Mouse (Mus musculus): ENCODE measurements at regions not wholly inside any gene's neighbourhood (a gene's known extent, or its start where the extent isn't known, plus 50 kb on each side); places are given as distances from the start of the nearest gene placed in this dataset.

- no peak for DNase-seq (ENCODE audit: extremely low spot score, low spot score)
Measured at GRCm38 (mm10) chr6:67115505-67116303, 78.4 kb upstream of the Gadd45a start.

DNA sequence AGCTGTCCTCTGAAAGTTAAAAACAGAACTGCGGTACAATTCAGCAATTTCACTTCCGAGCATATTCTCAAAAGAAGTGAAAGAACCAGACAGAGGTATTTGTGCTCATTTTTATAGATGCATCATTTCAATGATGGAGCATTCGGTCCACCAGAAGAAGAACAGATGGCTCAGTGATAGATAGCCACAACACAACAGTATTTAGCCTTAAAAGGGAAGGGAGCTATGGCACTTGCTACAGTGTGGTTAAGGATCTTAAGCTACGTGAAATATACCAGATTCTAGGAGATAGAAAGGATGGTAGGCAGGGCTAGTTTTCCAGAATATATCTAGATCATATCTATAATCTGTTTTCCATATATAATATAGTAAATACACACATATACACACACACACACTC lies 77.5 kb upstream of the Gadd45a start:
- no peak for DNase-seq (ENCODE audit: extremely low spot score, low spot score)

DNA sequence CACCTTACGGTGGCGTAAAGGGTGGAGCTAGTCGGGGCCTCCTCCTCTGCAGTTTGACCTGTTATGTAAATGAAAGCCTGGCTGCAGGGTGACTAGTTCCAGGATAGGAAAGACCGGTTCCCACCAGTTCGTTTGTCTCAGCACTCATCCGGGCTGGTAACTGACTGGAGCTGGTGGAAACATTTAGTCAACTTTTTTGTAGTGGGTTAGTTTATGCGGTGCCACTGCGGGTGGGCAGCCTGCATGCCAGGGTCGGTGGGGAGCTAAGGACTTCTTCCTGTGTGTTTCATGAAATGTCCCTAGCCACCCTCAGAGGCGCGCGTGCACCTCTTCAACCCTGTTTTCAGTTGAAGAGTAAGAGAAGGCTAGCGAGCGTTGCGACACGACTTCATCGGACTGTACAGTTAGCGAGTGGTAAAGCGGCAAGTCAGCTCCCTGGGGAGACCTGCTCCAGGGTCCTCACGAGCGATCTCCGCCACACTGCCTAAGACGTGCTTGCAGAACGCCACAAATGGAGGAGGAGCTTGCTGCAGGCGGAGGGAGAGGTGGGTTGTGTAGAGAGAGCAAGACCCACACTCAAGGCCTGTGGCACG lies 76.5 kb upstream of the Gadd45a start:
- peak; percentile 38 for DNase-seq (ENCODE audit: extremely low spot score, low spot score)

DNA sequence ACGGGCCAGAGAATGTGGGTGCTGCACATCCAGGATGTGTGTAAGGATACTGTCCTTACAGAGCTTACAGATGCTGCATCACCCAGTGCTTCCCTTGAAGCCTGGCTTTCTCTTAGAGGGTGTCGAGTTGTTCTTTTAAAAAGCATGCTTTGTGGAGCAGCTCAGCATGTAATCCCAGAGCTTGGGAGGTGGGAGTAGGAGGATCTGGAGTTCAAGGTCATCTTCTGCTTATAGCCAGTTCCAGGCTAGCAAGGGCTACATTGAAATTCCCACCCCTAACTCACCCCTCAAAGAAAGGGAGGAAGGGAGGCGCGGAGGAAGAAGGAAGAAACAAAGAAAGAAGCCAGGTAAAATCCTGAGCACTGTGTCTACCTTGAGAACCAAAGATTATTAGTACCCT lies 76.0 kb upstream of the Gadd45a start:
- DNase-seq (ENCODE audit: extremely low spot score, low spot score) = no peak

DNA sequence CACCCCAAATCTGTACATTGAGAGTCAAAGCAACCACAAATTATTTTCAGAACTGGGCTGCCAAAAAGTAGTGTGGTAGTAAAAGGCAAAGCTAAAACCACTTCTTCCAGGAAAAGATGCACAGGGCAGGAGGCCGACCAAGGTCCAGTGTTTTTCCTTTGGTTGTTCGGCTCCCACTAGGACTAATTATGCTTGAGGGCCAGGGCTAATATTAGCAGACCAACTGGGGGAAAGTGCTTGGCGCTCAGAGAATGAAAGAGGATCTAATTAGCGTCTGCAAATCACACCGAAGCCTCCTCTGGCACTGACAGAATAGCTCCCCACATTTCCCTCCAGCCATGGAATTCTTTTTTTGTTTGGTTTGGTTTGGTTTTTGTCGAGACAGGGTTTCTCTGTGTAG lies 75.1 kb upstream of the Gadd45a start:
- no peak for DNase-seq (ENCODE audit: extremely low spot score, low spot score)

DNA sequence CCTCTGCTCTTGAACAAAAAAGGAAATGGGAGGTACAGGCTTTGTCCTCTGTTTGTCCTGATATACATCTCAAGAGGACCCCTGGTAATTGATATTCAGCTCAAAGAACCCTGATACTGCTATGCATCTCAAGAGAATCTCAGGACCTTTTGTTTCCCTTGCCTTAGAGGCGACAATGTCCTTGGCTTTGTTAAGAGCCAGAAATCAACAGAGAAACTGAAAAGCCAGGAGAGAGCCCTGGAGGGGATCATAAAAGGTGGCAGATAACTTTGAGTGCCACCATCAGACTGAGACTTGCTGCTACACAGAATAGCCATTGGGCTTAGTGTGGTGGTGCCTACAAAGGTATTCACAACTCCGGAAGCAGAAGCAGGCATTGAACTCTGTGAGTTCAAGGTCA lies 74.3 kb upstream of the Gadd45a start:
- no peak for DNase-seq (ENCODE audit: extremely low spot score, low spot score)

GRCm38 (mm10) chr6:67110391-67110790 lies 73.1 kb upstream of the Gadd45a start:
- DNase-seq (ENCODE audit: extremely low spot score, low spot score) = no peak

- DNase-seq (ENCODE audit: extremely low spot score, low spot score) = no peak
Measured at GRCm38 (mm10) chr6:67109774-67110173, 72.5 kb upstream of the Gadd45a start.

DNA sequence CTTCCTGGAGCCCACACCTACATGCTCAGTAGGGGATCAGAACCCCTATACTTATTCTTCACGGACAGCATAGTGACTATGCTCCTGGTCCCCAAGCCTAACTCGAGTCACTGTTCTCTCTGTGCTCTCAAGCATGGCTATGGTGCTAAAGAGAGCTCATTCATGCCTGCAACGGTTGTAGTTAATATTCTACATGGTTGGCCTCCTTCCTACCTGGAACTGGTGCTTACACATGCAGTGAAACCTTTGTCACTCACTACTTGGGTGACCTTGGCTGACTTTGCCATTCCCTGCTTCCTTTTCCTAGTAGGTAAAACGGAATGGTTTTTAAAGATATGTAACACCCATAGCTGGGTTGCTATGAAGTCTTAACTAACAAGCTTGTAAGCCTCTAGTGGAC lies 70.3 kb upstream of the Gadd45a start:
- DNase-seq (ENCODE audit: extremely low spot score, low spot score) = no peak

GRCm38 (mm10) chr6:67106493-67106892 lies 69.2 kb upstream of the Gadd45a start:
- no peak for DNase-seq (ENCODE audit: extremely low spot score, low spot score)

DNA sequence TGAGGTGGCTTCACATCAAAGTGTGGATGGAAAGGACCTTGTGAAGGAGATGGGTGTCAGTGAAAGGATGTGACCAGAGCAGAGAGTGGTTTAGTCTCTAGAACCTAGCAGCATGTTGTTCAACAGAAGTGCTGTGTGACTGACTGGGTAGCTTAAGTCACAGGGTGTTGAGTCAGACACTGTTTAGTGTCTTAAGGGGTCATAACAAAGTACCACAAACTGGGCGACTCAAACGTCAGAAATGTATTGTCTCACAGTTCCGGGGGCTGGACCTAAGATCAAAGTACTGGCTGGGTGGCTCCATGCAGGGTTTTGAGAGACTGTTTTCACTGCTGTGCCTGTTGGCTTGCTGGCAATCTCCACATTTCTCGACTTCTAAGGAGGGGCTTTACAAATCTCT lies 68.1 kb upstream of the Gadd45a start:
- DNase-seq (ENCODE audit: extremely low spot score, low spot score) = no peak

GRCm38 (mm10) chr6:67104205-67104604 lies 66.9 kb upstream of the Gadd45a start:
- DNase-seq (ENCODE audit: extremely low spot score, low spot score) = no peak

- DNase-seq (ENCODE audit: extremely low spot score, low spot score) = no peak
Measured at GRCm38 (mm10) chr6:67102541-67103134, 65.4 kb upstream of the Gadd45a start.

DNA sequence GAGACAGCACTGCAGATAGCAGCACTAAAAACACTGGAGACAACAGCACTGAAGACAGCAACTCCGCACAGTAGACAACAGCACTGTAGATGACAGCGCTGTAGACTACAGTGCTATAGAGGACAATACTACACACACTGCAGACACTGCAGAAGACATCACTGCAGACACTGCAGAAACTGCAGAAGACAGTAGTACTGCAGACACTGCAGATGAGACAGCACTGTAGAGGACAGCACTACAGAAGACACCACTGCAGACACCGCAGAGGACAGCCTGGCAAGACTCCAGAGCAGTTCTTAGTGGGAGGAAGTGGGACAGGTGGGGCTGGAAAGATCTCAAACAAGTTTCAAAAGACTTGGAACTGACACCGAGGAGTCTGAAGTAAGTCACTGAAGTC lies 64.8 kb upstream of the Gadd45a start:
- DNase-seq (ENCODE audit: extremely low spot score, low spot score) = no peak

- DNase-seq (ENCODE audit: extremely low spot score, low spot score) = no peak
Measured at GRCm38 (mm10) chr6:67094426-67094825, 57.2 kb upstream of the Gadd45a start.

DNA sequence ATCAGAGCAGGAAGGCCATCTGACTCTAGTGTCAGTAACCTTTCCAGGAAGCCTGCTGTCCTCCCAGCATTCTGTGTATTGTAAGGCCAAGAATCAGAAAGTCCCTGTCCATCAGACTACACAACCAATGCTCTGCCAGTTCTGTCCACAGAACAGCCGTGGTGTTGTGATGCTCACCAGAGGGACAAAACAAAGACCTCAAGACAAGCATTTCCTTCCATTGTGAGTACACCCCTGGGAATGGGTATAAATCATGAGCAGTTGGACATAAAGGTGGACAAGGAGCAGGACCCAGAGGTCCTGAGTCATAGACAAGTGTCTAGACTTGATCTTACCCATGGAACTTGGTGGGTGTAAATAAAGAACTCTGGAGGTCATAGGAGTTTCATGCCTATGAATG lies 55.9 kb upstream of the Gadd45a start:
- no peak for DNase-seq (ENCODE audit: extremely low spot score, low spot score)

DNA sequence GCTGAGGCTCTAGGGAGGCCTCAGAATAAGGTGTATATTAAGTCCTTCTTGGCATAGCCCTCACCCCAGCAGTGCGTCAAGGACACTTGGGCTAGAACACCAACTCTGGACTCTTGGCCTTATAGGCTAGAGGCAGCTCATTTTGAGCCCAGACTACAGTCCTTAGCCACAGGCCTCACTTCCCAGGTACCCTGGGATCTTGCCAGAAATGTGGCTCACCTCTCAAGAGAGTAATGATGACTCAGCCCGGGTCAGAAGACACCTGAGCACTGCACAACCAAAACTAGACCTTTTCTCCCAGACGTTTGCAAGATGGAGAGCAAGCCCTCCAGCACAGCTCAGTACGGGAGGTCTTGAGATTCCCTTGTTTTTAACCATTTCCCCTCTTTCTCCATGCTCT lies 52.9 kb upstream of the Gadd45a start:
- no peak for DNase-seq (ENCODE audit: extremely low spot score, low spot score)

DNA sequence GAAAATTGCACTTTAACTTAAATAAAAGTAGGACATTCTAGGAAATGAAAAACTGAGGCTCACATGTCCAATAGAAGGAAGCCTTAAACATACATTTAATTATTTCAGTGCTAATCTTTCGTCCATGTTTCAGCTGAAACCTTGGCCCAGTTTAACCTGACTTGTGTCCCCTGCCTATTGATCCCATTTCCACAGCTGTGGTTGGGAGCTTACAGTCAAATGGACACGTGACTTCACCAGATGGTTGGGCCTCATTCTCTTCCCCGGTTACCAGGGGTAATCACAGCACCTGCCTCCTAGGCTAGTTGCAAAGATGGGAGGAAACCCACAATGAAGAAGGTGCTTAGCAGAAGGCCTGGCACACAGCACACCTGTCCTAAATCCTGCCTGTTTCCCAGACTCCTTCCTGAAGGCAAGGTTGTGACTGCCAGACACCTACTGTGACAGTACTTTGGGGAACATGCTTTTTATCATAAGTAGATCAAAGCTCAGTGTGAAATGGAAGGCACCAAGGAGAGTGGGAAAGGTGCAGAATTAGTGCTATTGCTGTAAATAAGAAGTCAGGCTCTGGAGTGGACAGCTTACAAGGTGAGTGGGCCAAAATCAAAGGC lies 52.4 kb upstream of the Gadd45a start:
- no peak for DNase-seq (ENCODE audit: extremely low spot score, low spot score)

DNA sequence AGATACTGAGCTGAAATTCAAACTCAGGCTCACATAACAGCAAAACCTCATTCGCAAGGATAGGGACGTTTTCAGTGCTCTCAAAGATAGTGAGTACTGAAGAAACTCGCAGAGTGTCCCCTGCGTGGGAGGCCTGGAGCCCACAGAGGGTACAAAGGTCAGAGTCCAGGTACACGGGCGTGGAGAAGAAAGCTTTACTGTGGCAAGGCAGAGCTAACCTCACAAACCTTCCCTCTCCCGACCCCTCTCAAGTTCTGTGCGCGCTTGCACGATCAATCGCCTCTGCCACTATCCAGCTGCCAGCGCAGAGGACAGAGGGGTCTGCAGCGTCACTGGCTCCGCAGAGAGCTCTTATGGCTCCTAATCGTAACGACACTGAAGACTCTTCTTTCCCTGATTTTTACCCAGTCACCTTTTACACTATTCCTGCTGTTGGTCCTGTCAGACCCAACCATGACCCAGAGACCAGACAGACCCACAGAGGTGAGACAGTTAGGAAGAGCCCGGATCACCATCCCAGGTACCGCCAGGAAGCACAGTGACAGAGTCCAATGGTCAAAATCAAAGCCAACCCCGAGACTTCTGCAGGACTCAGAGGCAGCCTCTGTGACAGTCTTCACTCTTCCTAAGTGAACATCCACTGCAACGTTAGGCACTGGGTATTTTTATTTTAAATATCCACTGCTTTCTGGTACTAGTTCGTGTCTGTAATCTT lies 51.6 kb upstream of the Gadd45a start:
- no peak for DNase-seq (ENCODE audit: extremely low spot score, low spot score)

GRCm38 (mm10) chr6:67087837-67088440 lies 50.7 kb upstream of the Gadd45a start:
- no peak for DNase-seq (ENCODE audit: extremely low spot score, low spot score)

DNA sequence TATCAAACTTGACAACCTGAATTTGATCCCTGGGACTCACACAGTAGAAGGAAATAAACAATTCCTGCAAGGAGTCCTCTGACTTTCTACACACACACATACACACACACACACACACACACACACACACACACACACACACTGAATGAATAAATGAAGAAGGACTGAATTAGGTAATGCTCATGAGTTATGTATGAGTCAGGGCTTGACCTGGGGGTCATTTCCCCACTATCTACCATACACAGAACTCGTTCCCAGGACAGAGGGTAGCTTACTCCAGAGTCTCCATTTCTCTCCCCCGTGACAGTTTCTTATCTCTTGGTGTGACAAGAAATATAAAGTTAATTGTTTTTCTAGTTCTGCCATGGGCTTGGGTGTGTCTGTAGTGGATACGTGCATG lies 50.1 kb upstream of the Gadd45a start:
- no peak for DNase-seq (ENCODE audit: extremely low spot score, low spot score)

Data from neural tube, embryonic 10.5 days (tissue).